Mouse (Mus musculus): ENCODE data around the gene Lrpprc.

DNA sequence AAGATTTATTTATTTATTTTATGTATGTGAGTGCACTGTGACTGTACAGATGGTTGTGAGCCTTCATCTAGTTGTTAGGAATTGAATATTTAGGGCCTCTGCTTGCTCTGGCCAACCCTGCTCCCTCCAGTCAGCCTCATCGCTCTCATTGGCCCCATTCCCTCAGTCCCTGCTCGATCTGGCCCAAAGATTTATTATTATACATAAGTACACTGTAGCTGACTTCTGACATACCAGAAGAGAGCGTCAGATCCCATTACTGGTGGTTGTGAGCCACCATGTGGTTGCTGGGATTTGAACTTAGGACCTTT, 133.2 kb downstream of the Lrpprc start:
- TF ChIP-seq CTCF (conservative IDR thresholded peaks at IDR 0.05; ENCODE audit: low read length), result no peak
- no peak for TF ChIP-seq POU5F1 (IDR thresholded peaks at IDR 0.05; ENCODE audit: borderline replicate concordance, low read length)
- TF ChIP-seq NANOG (IDR thresholded peaks at IDR 0.05; ENCODE audit: borderline replicate concordance, low read length), result no peak
